Mouse (Mus musculus) limb, embryonic 10.5 days (tissue): ENCODE measurements around the gene Dhcr7. TPM values are rescaled to one million over a fixed set of nuclear protein-coding genes. Genes with fewer than 3 reads are reported as not detected.

Experiments
- DNase-seq: peaks from one replicate; pipeline ENCODE4 v3.0.0-alpha.2; 2017; ENCODE audit warnings: low spot score
- H3K27ac ChIP-seq: fragments of 300-500 bp; sonication (generic); 2 replicates; pipeline ENCODE4 v1.5.1; 2016; ENCODE audit warnings: mild to moderate bottlenecking
- H3K27me3 ChIP-seq: fragments of 300-500 bp; sonication (generic); 2 replicates; pipeline ENCODE4 v1.6.1; 2016; ENCODE audit warnings: low read depth, mild to moderate bottlenecking; ENCODE audit not compliant: poor library complexity, severe bottlenecking
- H3K36me3 ChIP-seq: fragments of 300-500 bp; sonication (generic); 2 replicates; pipeline ENCODE4 v1.6.1; 2016; ENCODE audit warnings: mild to moderate bottlenecking, moderate library complexity
- H3K4me1 ChIP-seq: fragments of 300-500 bp; sonication (generic); 2 replicates; pipeline ENCODE4 v1.6.1; 2016
- H3K4me3 ChIP-seq: fragments of 300-500 bp; sonication (generic); 2 replicates; pipeline ENCODE4 v1.5.1; 2016; ENCODE audit warnings: mild to moderate bottlenecking, moderate library complexity
- H3K9me3 ChIP-seq: fragments of 300-500 bp; sonication (generic); replicated peaks from 2 replicates; pipeline ENCODE4 v1.6.1; 2016; ENCODE audit warnings: mild to moderate bottlenecking
- WGBS: fragments of 180-500 bp; shearing (Covaris S2); methylation state at CpG from one replicate; pipeline ENCODE4 v1.1.7; 2016; 5-methylcytosine and 5-hydroxymethylcytosine counted together
- microRNA-seq: library from miRNA; unstranded; fragments of <30 nt; microRNA quantifications from one replicate; pipeline ENCODE4, GENCODE M21; 2017
- polyA plus RNA-seq: library from polyadenylated mRNA; unstranded; fragments of >200 nt; fragmentation: Nextera tagmentation; extraction: Ambion mirVana; gene quantifications from 2 replicates; pipeline ENCODE4 v1.2.1, GENCODE M21; 2016

Gene Dhcr7
- polyA plus RNA-seq, 1 experiment from 2014 or later, result 69.7 TPM

- Histone ChIP-seq H3K9me3 (no peaks in the 10 kb centered on the region), H3K27ac (no peak overlapping the region), H3K36me3 (peaks cover 90% of the 10 kb centered on the region), H3K4me3 (no peak overlapping the region), H3K4me1 (no peaks in the 10 kb centered on the region), H3K27me3 (no peaks in the 10 kb centered on the region)
- DNase-seq, result no peak
- WGBS, result 90% methylated on average over 5 of the region's 5 CpGs
Observed at GRCm38 (mm10) chr7:143840121-143840520, 17.2 kb downstream of the Dhcr7 start.

GRCm38 (mm10) chr7:143841301-143841700 lies 18.4 kb downstream of the Dhcr7 start:
- DNase-seq, result no peak
- Histone ChIP-seq H3K36me3 (peaks cover 100% of the 10 kb centered on the region), H3K4me1 (no peaks in the 10 kb centered on the region), H3K27ac (no peak overlapping the region), H3K27me3 (no peaks in the 10 kb centered on the region), H3K4me3 (no peak overlapping the region), H3K9me3 (no peaks in the 10 kb centered on the region)
- 97% methylated on average over 8 of the region's 8 CpGs for WGBS

- 89% methylated on average over 5 of the region's 5 CpGs for WGBS
- Histone ChIP-seq H3K4me3 (no peak overlapping the region), H3K9me3 (no peaks in the 10 kb centered on the region), H3K4me1 (no peaks in the 10 kb centered on the region), H3K27me3 (no peaks in the 10 kb centered on the region), H3K27ac (no peak overlapping the region), H3K36me3 (peaks cover 60% of the 10 kb centered on the region)
- no peak for DNase-seq
Observed at GRCm38 (mm10) chr7:143848127-143848767, 25.3 kb downstream of the Dhcr7 start.

- DNase-seq, result no peak
- WGBS, result 92% methylated on average over 7 of the region's 8 CpGs
- Histone ChIP-seq H3K9me3 (no peaks in the 10 kb centered on the region), H3K4me1 (no peaks in the 10 kb centered on the region), H3K36me3 (peaks cover 53% of the 10 kb centered on the region), H3K4me3 (no peak overlapping the region), H3K27ac (no peak overlapping the region), H3K27me3 (no peaks in the 10 kb centered on the region)
Observed at GRCm38 (mm10) chr7:143848768-143849482, 26.0 kb downstream of the Dhcr7 start.

- Histone ChIP-seq H3K4me3 (no peak within 1 kb of the TSS), H3K4me1 (no peaks in the 10 kb centered on the region), H3K9me3 (no peaks in the 10 kb centered on the region), H3K27ac (no peak within 1 kb of the TSS), H3K36me3 (no peaks in the 10 kb centered on the region), H3K27me3 (no peaks in the 10 kb centered on the region)
- WGBS, result 82% methylated on average over 2 of the region's 2 CpGs
- no peak for DNase-seq
Observed at GRCm38 (mm10) chr7:143866538-143866937, 43.6 kb downstream of the Dhcr7 start, which contains the start of gene Gm498. Gm498 (plus strand) TSS chr7:143866838.

- Histone ChIP-seq H3K27me3 (no peaks in the 10 kb centered on the region), H3K4me3 (no peak overlapping the region), H3K9me3 (no peaks in the 10 kb centered on the region), H3K36me3 (no peaks in the 10 kb centered on the region), H3K4me1 (no peaks in the 10 kb centered on the region), H3K27ac (no peak overlapping the region)
- WGBS, result 90% methylated on average over 4 of the region's 4 CpGs
- DNase-seq, result no peak
Observed at GRCm38 (mm10) chr7:143868874-143869273, 45.9 kb downstream of the Dhcr7 start.

- no peaks in the 10 kb centered on the region for H3K36me3 ChIP-seq
- WGBS, result 79% methylated on average over 6 of the region's 6 CpGs
Observed at GRCm38 (mm10) chr7:143883717-143884116, 60.8 kb downstream of the Dhcr7 start.

GRCm38 (mm10) chr7:143891146-143891545 lies 68.2 kb downstream of the Dhcr7 start:
- Histone ChIP-seq H3K4me3 (no peak overlapping the region), H3K27ac (no peak overlapping the region), H3K27me3 (peaks cover 8% of the 10 kb centered on the region; the same call in 1 of the 2 replicates), H3K4me1 (no peaks in the 10 kb centered on the region), H3K36me3 (no peaks in the 10 kb centered on the region), H3K9me3 (no peaks in the 10 kb centered on the region)
- WGBS, result 93% methylated on average over 2 of the region's 2 CpGs
- DNase-seq, result no peak

More at GRCm38 (mm10) chr7:143883717-143884116, 60.8 kb downstream of the Dhcr7 start:
- no peaks in the 10 kb centered on the region for H3K4me1 ChIP-seq
- H3K27ac ChIP-seq, result no peak overlapping the region
- no peaks in the 10 kb centered on the region for H3K9me3 ChIP-seq
- H3K4me3 ChIP-seq, result no peak overlapping the region
- DNase-seq, result no peak
- no peaks in the 10 kb centered on the region for H3K27me3 ChIP-seq

- DNase-seq, result no peak
- no peak overlapping the region for H3K4me3 ChIP-seq
- WGBS, result 74% methylated on average over 2 of the region's 2 CpGs
Observed at GRCm38 (mm10) chr7:143892361-143892760, 69.4 kb downstream of the Dhcr7 start.

More at GRCm38 (mm10) chr7:143892361-143892760, 69.4 kb downstream of the Dhcr7 start:
- no peaks in the 10 kb centered on the region for H3K36me3 ChIP-seq
- H3K27me3 ChIP-seq, result peaks cover 8% of the 10 kb centered on the region; the same call in 1 of the 2 replicates
- H3K4me1 ChIP-seq, result no peaks in the 10 kb centered on the region
- no peak overlapping the region for H3K27ac ChIP-seq
- H3K9me3 ChIP-seq, result no peaks in the 10 kb centered on the region

Small RNAs within 50 kb of the gene (microRNA-seq; reads per million reads assigned to microRNA genes)
- gene Gm22064, result not detected

Other genes starting within 250 kb of the Dhcr7 start
- gene Cars, start 223.1 kb upstream of the Dhcr7 start, polyA plus RNA-seq, result 79.2 and 88.3 TPM in 2 replicates
- gene Tnfrsf26, start 194.4 kb upstream of the Dhcr7 start, polyA plus RNA-seq, result 0.09 and 0.20 TPM in 2 replicates
- gene Tnfrsf22, start 173.5 kb upstream of the Dhcr7 start, polyA plus RNA-seq, result 9.3 and 9.8 TPM in 2 replicates
- gene Tnfrsf23, start 137.3 kb upstream of the Dhcr7 start, polyA plus RNA-seq, result 0.25 TPM in 1 of 2 replicates, not detected in the other
- gene Osbpl5, start 66.2 kb upstream of the Dhcr7 start, polyA plus RNA-seq, result 12.3 and 19.9 TPM in 2 replicates
- not detected in 2 replicates for gene Mrgprg, start 56.2 kb upstream of the Dhcr7 start, polyA plus RNA-seq
- gene Mrgpre, start 38.6 kb upstream of the Dhcr7 start, polyA plus RNA-seq, result 1.1 and 1.9 TPM in 2 replicates
- gene Nadsyn1, start 296 bp upstream of the Dhcr7 start, polyA plus RNA-seq, result 10.3 and 10.4 TPM in 2 replicates
- gene Gm498, start 43.7 kb downstream of the Dhcr7 start, polyA plus RNA-seq, result not detected in 2 replicates
- gene Shank2, start 178.8 kb downstream of the Dhcr7 start, polyA plus RNA-seq, result 0.39 and 0.44 TPM in 2 replicates